Mouse (Mus musculus) adrenal gland, postnatal 4 days (tissue): ENCODE measurements around the gene Btbd35f11. TPM values are rescaled to one million over a fixed set of nuclear protein-coding genes. Genes with fewer than 3 reads are reported as not detected.
"Not testable (repeated sequence)": the region's sequence is repeated elsewhere in the genome, so short reads cannot be mapped to it uniquely, and the experiment has no call there.

Source experiments
- DNase-seq, 2 experiments: peaks; one replicate each; pipeline ENCODE4 v3.0.0; 2021 to 2022; ENCODE audit warnings: low spot score in 2 of 2, mixed read lengths in 2 of 2
- long read RNA-seq, 2 experiments: library from polyadenylated mRNA; stranded (forward); transcript quantifications; one replicate each; pipeline ENCODE4 v2.0.0; 2021
- total RNA-seq, 2 experiments: library from RNA; stranded (reverse); gene quantifications; 2 replicates each; pipeline ENCODE4 v1.2.3; 2021

The Btbd35f11 gene
- total RNA-seq, result not detected
- long read RNA-seq, experiment 1, result 0 reads
- long read RNA-seq, experiment 2, result 0 reads

DNA sequence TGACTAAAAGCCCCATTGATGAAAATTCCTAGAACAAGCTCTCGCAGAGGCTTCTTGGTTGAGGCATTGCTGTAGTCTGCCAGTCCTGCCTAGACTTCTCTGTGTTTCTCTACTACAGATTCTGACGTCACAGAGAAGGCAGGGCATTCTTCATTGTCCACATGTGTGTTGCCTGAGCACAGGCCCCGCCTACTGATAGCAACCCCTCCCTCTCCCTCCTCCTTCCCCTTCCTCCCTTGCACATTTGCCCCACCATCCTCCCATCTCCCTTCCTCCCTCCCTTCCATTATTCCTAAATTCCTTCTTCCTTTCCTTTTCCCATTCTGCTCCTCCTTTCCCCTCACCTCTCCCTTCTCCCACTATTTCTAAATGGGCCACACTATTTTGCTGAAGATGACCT, at the start of gene Btbd35f11:
Gene Btbd35f11 (minus strand): TSS at position 101 of the 400 bp plus-strand sequence.
- DNase-seq, result not testable (repeated sequence)

DNA sequence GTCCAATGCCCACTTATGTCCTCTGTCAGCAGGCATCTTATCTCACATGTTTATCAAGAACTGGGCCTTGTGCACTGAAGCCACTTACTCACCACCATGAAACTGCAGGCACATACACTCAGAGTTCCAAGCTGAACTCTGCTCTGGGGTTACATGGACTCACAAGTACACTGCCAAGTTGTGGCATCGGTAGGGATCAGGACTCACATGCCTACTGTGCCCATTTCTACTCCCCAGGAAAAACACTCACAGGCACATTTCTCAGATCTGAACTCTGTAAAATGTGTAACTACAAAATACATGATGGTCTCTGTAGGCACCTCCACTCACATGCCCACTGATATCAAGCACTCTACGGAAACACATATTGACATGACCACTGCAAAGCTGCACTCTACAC, 33.5 kb downstream of the Btbd35f11 start:
- peak in 1 of 2 experiments; percentile 1 for DNase-seq

Other genes with a start within 250 kb of the Btbd35f11 start
- gene Btbd35f24, start 247.9 kb downstream of the Btbd35f11 start, total RNA-seq, result not detected